Comparison of ENCODE assay signal across 8 mouse cellular contexts in genomic region chr11:103171703-103172391, GRCm38 (mm10). TPM values are rescaled to one million over a fixed set of nuclear protein-coding genes. Genes with fewer than 3 reads are reported as not detected.
A peak's percentile ranks its signal among the peaks of the same experiment; 100 is the strongest.
DNase-seq lines count a peak whose midpoint lies in the region; ATAC-seq and TF ChIP-seq lines count a peak whose summit lies in the region.

No protein-coding gene starts in this region.

- no peaks in the 10 kb centered on the region for H3K9me3 ChIP-seq in heart, embryonic 10.5 days
- no peaks in the 10 kb centered on the region for H3K9me3 ChIP-seq in kidney, embryonic 15.5 days (replicated peaks)

- WGBS in heart, embryonic 10.5 days: 41% methylated on average over 9 of the region's 9 CpGs
- 43% methylated on average over 9 of the region's 9 CpGs for WGBS in kidney, embryonic 15.5 days

- no peaks in the 10 kb centered on the region for H3K36me3 ChIP-seq in heart, embryonic 10.5 days
- H3K36me3 ChIP-seq in kidney, embryonic 15.5 days: no peaks in the 10 kb centered on the region
- no peaks in the 10 kb centered on the region for H3K36me3 ChIP-seq in myocyte (ENCODE audit: control insufficient read depth, insufficient read depth)

- H3K27me3 ChIP-seq in heart, embryonic 10.5 days (ENCODE audit: insufficient read depth, poor library complexity, severe bottlenecking): peaks cover 80% of the 10 kb centered on the region
- H3K27me3 ChIP-seq in kidney, embryonic 15.5 days: peaks cover 48% of the 10 kb centered on the region
- peaks cover 7% of the 10 kb centered on the region for H3K27me3 ChIP-seq in myocyte (ENCODE audit: control insufficient read depth, insufficient read depth, insufficient read length)

- H3K79me2 ChIP-seq in myocyte (ENCODE audit: control insufficient read depth, insufficient read depth): no peaks in the 10 kb centered on the region

- H3K9ac ChIP-seq in kidney, embryonic 15.5 days: no peak overlapping the region; the same call in 1 of the 2 replicates

- H3K4me1 ChIP-seq in heart, embryonic 10.5 days: peaks cover 46% of the 10 kb centered on the region
- peaks cover 39% of the 10 kb centered on the region for H3K4me1 ChIP-seq in kidney, embryonic 15.5 days

- H3K27ac ChIP-seq in heart, embryonic 10.5 days: no peak overlapping the region
- peak overlapping the region; percentile 45; the same call in 1 of the 2 replicates for H3K27ac ChIP-seq in kidney, embryonic 15.5 days

- H3K4me3 ChIP-seq in heart, embryonic 10.5 days: peak overlapping the region; percentile 77
- peak overlapping the region; percentile 60 for H3K4me3 ChIP-seq in kidney, embryonic 15.5 days (replicated peaks)
- H3K4me3 ChIP-seq in myocyte: peak overlapping the region; percentile 12

- H3K4me2 ChIP-seq in kidney, embryonic 15.5 days: peak overlapping the region; percentile 95
- peak overlapping the region; percentile 52 for H3K4me2 ChIP-seq in myocyte (ENCODE audit: low read depth)

- no peak for TF ChIP-seq POLR2A in myocyte (IDR thresholded peaks at IDR 0.05; ENCODE audit: insufficient read length, low read depth)

- ATAC-seq in kidney, embryonic 15.5 days (replicated peaks; ENCODE audit: low FRiP score): no peak; the same call in 1 of the 2 replicates
- ATAC-seq in megakaryocyte-erythroid progenitor cell, adult 5-6 weeks (replicated peaks; ENCODE audit: low FRiP score, low TSS enrichment, poor library complexity, severe bottlenecking): no peak

- DNase-seq in adrenal gland, postnatal 14 days: peak; percentile 6
- DNase-seq in adrenal gland, adult 8-10 months: no peak
- DNase-seq in A20 (ENCODE audit: low read depth, low spot score): peak; percentile 56
- DNase-seq in heart, embryonic 10.5 days (ENCODE audit: low spot score): no peak
- DNase-seq in natural killer cell, adult 2 months (ENCODE audit: low spot score in 2 of 2): no peak

- peak overlapping the region; percentile 4 for H3ac ChIP-seq in myocyte (ENCODE audit: control insufficient read depth, insufficient read length)

TF ChIP-seq in myocyte, 11 proteins besides CTCF, POLR2A, EP300 and RAD21:
- no peak for TF ChIP-seq TCF12 (IDR thresholded peaks at IDR 0.05; ENCODE audit: insufficient read depth, poor library complexity, severe bottlenecking)
- no peak for TF ChIP-seq USF1 (IDR thresholded peaks at IDR 0.05; ENCODE audit: low read depth)
- no peak for TF ChIP-seq MYOD1 (IDR thresholded peaks at IDR 0.05; ENCODE audit: control insufficient read depth in 1 of 3, insufficient read length in 2 of 3, low read depth in 2 of 3)
- TF ChIP-seq REST (IDR thresholded peaks at IDR 0.05; ENCODE audit: insufficient read depth, insufficient read length): no peak
- TF ChIP-seq MYOG (IDR thresholded peaks at IDR 0.05; ENCODE audit: control insufficient read depth in 1 of 3, insufficient read depth in 1 of 3, insufficient read length in 2 of 3, low read depth in 2 of 3): no peak
- TF ChIP-seq SRF (IDR thresholded peaks at IDR 0.05; ENCODE audit: control insufficient read depth, insufficient read length, low read depth): no peak
- no peak for TF ChIP-seq TCF3 (IDR thresholded peaks at IDR 0.05; ENCODE audit: insufficient read length, low read depth)
TF ChIP-seq in myocyte: peak in this region for 0.

RNA-seq across cellular contexts. Expression of gene Fmnl1, which starts 0.9 kb away (rescaled TPM):
- 14.4 and 30.4 TPM in 2 replicates for total RNA-seq in adrenal gland, postnatal 14 days (2021)
- 10 to 100 TPM; 29.3 to 40.6 (median 30.6) TPM for total RNA-seq in adrenal gland, adult 8-10 months (2022)
- polyA plus RNA-seq in heart, embryonic 10.5 days (2016; fragmentation: Nextera tagmentation; extraction: Ambion mirVana): 0.92 and 1.2 TPM in 2 replicates
- polyA plus RNA-seq in kidney, embryonic 15.5 days (2015; fragmentation: Nextera tagmentation; extraction: Ambion mirVana): 2.2 and 3.8 TPM in 2 replicates
- 15.6 TPM for polyA plus RNA-seq in myocyte (2012; fragmentation: generic; extraction: Trizol)
- 32.2 and 35.9 TPM in 2 replicates for total RNA-seq in megakaryocyte-erythroid progenitor cell, adult 5-6 weeks (2014; fragmentation: Nextera tagmentation)
- total RNA-seq in megakaryocyte-erythroid progenitor cell, adult 5-6 weeks (2017): 7.4 and 9.7 TPM in 2 replicates

RNA-seq across cellular contexts. Expression of gene 1700023F06Rik, which starts 36.5 kb away (rescaled TPM):
- total RNA-seq in adrenal gland, postnatal 14 days (2021): 0.45 and 0.93 TPM in 2 replicates
- under 1 TPM in 3 of 4 experiments, not detected in 1; 0.27 to 0.83 (median 0.66) TPM for total RNA-seq in adrenal gland, adult 8-10 months (2022)
- polyA plus RNA-seq in heart, embryonic 10.5 days (2016; fragmentation: Nextera tagmentation; extraction: Ambion mirVana): 0.35 TPM in 1 of 2 replicates, not detected in the other
- 0.19 and 0.42 TPM in 2 replicates for polyA plus RNA-seq in kidney, embryonic 15.5 days (2015; fragmentation: Nextera tagmentation; extraction: Ambion mirVana)
- polyA plus RNA-seq in myocyte (2012; fragmentation: generic; extraction: Trizol): not detected
- not detected in 2 replicates for total RNA-seq in megakaryocyte-erythroid progenitor cell, adult 5-6 weeks (2014; fragmentation: Nextera tagmentation)
- not detected in 2 replicates for total RNA-seq in megakaryocyte-erythroid progenitor cell, adult 5-6 weeks (2017)

RNA-seq across cellular contexts. Expression of gene Hexim2, which starts 39.6 kb away (rescaled TPM):
- total RNA-seq in adrenal gland, postnatal 14 days (2021): 3.9 and 5.6 TPM in 2 replicates
- total RNA-seq in adrenal gland, adult 8-10 months (2022): 1 to 10 TPM; 6.1 to 9.3 (median 8.6) TPM
- 6.5 and 7.9 TPM in 2 replicates for polyA plus RNA-seq in heart, embryonic 10.5 days (2016; fragmentation: Nextera tagmentation; extraction: Ambion mirVana)
- 9.2 and 10.7 TPM in 2 replicates for polyA plus RNA-seq in kidney, embryonic 15.5 days (2015; fragmentation: Nextera tagmentation; extraction: Ambion mirVana)
- polyA plus RNA-seq in myocyte (2012; fragmentation: generic; extraction: Trizol): 8.8 TPM
- total RNA-seq in megakaryocyte-erythroid progenitor cell, adult 5-6 weeks (2014; fragmentation: Nextera tagmentation): 4.1 and 12.1 TPM in 2 replicates
- 1.6 and 7.8 TPM in 2 replicates for total RNA-seq in megakaryocyte-erythroid progenitor cell, adult 5-6 weeks (2017)

RNA-seq across cellular contexts. Expression of gene Spata32, which starts 46.4 kb away (rescaled TPM):
- not detected in 2 replicates for total RNA-seq in adrenal gland, postnatal 14 days (2021)
- not detected for total RNA-seq in adrenal gland, adult 8-10 months (2022)
- polyA plus RNA-seq in heart, embryonic 10.5 days (2016; fragmentation: Nextera tagmentation; extraction: Ambion mirVana): not detected in 2 replicates
- not detected in 2 replicates for polyA plus RNA-seq in kidney, embryonic 15.5 days (2015; fragmentation: Nextera tagmentation; extraction: Ambion mirVana)
- polyA plus RNA-seq in myocyte (2012; fragmentation: generic; extraction: Trizol): 0.04 TPM
- total RNA-seq in megakaryocyte-erythroid progenitor cell, adult 5-6 weeks (2014; fragmentation: Nextera tagmentation): not detected in 2 replicates
- not detected in 2 replicates for total RNA-seq in megakaryocyte-erythroid progenitor cell, adult 5-6 weeks (2017)

RNA-seq across cellular contexts. Expression of gene Hexim1, which starts 55.8 kb away (rescaled TPM):
- 57.8 and 62.1 TPM in 2 replicates for total RNA-seq in adrenal gland, postnatal 14 days (2021)
- total RNA-seq in adrenal gland, adult 8-10 months (2022): 10 to 100 TPM; 75.2 to 90.2 (median 86.0) TPM
- 1.8 and 2.8 TPM in 2 replicates for polyA plus RNA-seq in heart, embryonic 10.5 days (2016; fragmentation: Nextera tagmentation; extraction: Ambion mirVana)
- 5.0 and 5.5 TPM in 2 replicates for polyA plus RNA-seq in kidney, embryonic 15.5 days (2015; fragmentation: Nextera tagmentation; extraction: Ambion mirVana)
- 18.7 TPM for polyA plus RNA-seq in myocyte (2012; fragmentation: generic; extraction: Trizol)
- total RNA-seq in megakaryocyte-erythroid progenitor cell, adult 5-6 weeks (2014; fragmentation: Nextera tagmentation): 10.5 and 15.5 TPM in 2 replicates
- total RNA-seq in megakaryocyte-erythroid progenitor cell, adult 5-6 weeks (2017): 22.8 and 32.0 TPM in 2 replicates

Comparison
In these comparisons a context has a peak if more than half of its experiments do, and no peak if none do; other contexts are left out.
1. DNase-seq: peak in adrenal gland, postnatal 14 days (single experiment) and A20 (single experiment); none in adrenal gland, adult 8-10 months (single experiment), heart, embryonic 10.5 days (single experiment) and natural killer cell, adult 2 months (0 of 2).
2. H3K4me3 ChIP-seq: peak in every context shown above with its lines; median percentile 77 in heart, embryonic 10.5 days; 60 in kidney, embryonic 15.5 days; 12 in myocyte.